Mouse (Mus musculus): ENCODE measurements at regions not wholly inside any gene's neighbourhood (a gene's known extent, or its start where the extent isn't known, plus 50 kb on each side); places are given as distances from the start of the nearest gene placed in this dataset.

GRCm38 (mm10) chr5:119418486-119418885 lies 252.0 kb upstream of the Tbx3 start:
- no peaks in the 10 kb centered on the region for H3K36me3 ChIP-seq (replicated peaks)
- DNase-seq (ENCODE audit: low spot score) = no peak

GRCm38 (mm10) chr5:119427511-119428019 lies 242.9 kb upstream of the Tbx3 start:
- DNase-seq (ENCODE audit: low spot score) = no peak
- H3K27me3 ChIP-seq (replicated peaks; ENCODE audit: low read depth, poor library complexity, severe bottlenecking) = peaks cover 41% of the 10 kb centered on the region
- H3K4me3 ChIP-seq = no peak overlapping the region
- 0 out of 2 replicates have a peak, but pooled peaks cover 5% of the 10 kb centered on the region for H3K9me3 ChIP-seq
- H3K27ac ChIP-seq (replicated peaks) = no peak overlapping the region
- H3K4me1 ChIP-seq = peaks cover 13% of the 10 kb centered on the region; the same call in 1 of the 2 replicates
- H3K36me3 ChIP-seq (replicated peaks) = no peaks in the 10 kb centered on the region
- WGBS = 89% methylated on average over 12 of the region's 12 CpGs

More at GRCm38 (mm10) chr5:119418486-119418885, 252.0 kb upstream of the Tbx3 start:
- peaks cover 31% of the 10 kb centered on the region for H3K4me1 ChIP-seq
- peaks cover 5% of the 10 kb centered on the region for H3K9me3 ChIP-seq
- WGBS = 82% methylated on average over 5 of the region's 5 CpGs
- peaks cover 12% of the 10 kb centered on the region for H3K27me3 ChIP-seq (replicated peaks; ENCODE audit: low read depth, poor library complexity, severe bottlenecking)
- no peak overlapping the region for H3K4me3 ChIP-seq
- H3K27ac ChIP-seq (replicated peaks) = no peak overlapping the region

GRCm38 (mm10) chr5:119431271-119431756 lies 239.2 kb upstream of the Tbx3 start:
- Histone ChIP-seq H3K9me3 (0 out of 2 replicates have a peak, but pooled peaks cover 5% of the 10 kb centered on the region), H3K4me1 (peaks cover 28% of the 10 kb centered on the region), H3K36me3 (replicated peaks) (no peaks in the 10 kb centered on the region), H3K4me3 (no peak overlapping the region), H3K27ac (replicated peaks) (no peak overlapping the region), H3K27me3 (replicated peaks; ENCODE audit: low read depth, poor library complexity, severe bottlenecking) (peaks cover 36% of the 10 kb centered on the region)
- DNase-seq (ENCODE audit: low spot score) = no peak
- WGBS = 90% methylated on average over 9 of the region's 9 CpGs

GRCm38 (mm10) chr5:119434572-119434971 lies 235.9 kb upstream of the Tbx3 start:
- 0 out of 2 replicates have a peak, but pooled peaks cover 2% of the 10 kb centered on the region for H3K9me3 ChIP-seq
- H3K27ac ChIP-seq (replicated peaks) = no peak overlapping the region
- no peaks in the 10 kb centered on the region for H3K36me3 ChIP-seq (replicated peaks)
- peaks cover 18% of the 10 kb centered on the region for H3K4me1 ChIP-seq
- no peak overlapping the region for H3K4me3 ChIP-seq
- no peak for DNase-seq (ENCODE audit: low spot score)
- peaks cover 23% of the 10 kb centered on the region; the same call in 1 of the 2 replicates for H3K27me3 ChIP-seq (replicated peaks; ENCODE audit: low read depth, poor library complexity, severe bottlenecking)
- WGBS = 49% methylated on average over 7 of the region's 7 CpGs

GRCm38 (mm10) chr5:119448494-119448893 lies 222.0 kb upstream of the Tbx3 start:
- 90% methylated on average over 4 of the region's 4 CpGs for WGBS
- no peak for DNase-seq (ENCODE audit: low spot score)

GRCm38 (mm10) chr5:119449166-119449565 lies 221.3 kb upstream of the Tbx3 start:
- Histone ChIP-seq H3K4me1 (peaks cover 20% of the 10 kb centered on the region), H3K36me3 (replicated peaks) (no peaks in the 10 kb centered on the region), H3K27me3 (replicated peaks; ENCODE audit: low read depth, poor library complexity, severe bottlenecking) (peaks cover 4% of the 10 kb centered on the region; the same call in 1 of the 2 replicates), H3K9me3 (no peaks in the 10 kb centered on the region), H3K27ac (replicated peaks) (no peak overlapping the region), H3K4me3 (no peak overlapping the region)
- 76% methylated on average over 7 of the region's 7 CpGs for WGBS
- no peak for DNase-seq (ENCODE audit: low spot score)

More at GRCm38 (mm10) chr5:119448494-119448893, 222.0 kb upstream of the Tbx3 start:
- H3K9me3 ChIP-seq = no peaks in the 10 kb centered on the region
- peaks cover 20% of the 10 kb centered on the region for H3K4me1 ChIP-seq
- no peaks in the 10 kb centered on the region for H3K36me3 ChIP-seq (replicated peaks)
- no peak overlapping the region for H3K27ac ChIP-seq (replicated peaks)
- no peak overlapping the region for H3K4me3 ChIP-seq
- peaks cover 4% of the 10 kb centered on the region; the same call in 1 of the 2 replicates for H3K27me3 ChIP-seq (replicated peaks; ENCODE audit: low read depth, poor library complexity, severe bottlenecking)

- 70% methylated on average over 3 of the region's 3 CpGs for whole genome bisulfite sequencing
- H3K9me3 ChIP-seq = no peaks in the 10 kb centered on the region
- H3K27me3 ChIP-seq (replicated peaks; ENCODE audit: low read depth, poor library complexity, severe bottlenecking) = no peaks in the 10 kb centered on the region
- DNase-seq (ENCODE audit: low spot score) = no peak
- no peak overlapping the region for H3K4me3 ChIP-seq
- peaks cover 18% of the 10 kb centered on the region for H3K4me1 ChIP-seq
- no peaks in the 10 kb centered on the region for H3K36me3 ChIP-seq (replicated peaks)
- no peak overlapping the region for H3K27ac ChIP-seq (replicated peaks)
Measured at GRCm38 (mm10) chr5:119459751-119460150, 210.7 kb upstream of the Tbx3 start.

GRCm38 (mm10) chr5:119462659-119463530 lies 207.6 kb upstream of the Tbx3 start:
- Histone ChIP-seq H3K27me3 (replicated peaks; ENCODE audit: low read depth, poor library complexity, severe bottlenecking) (no peaks in the 10 kb centered on the region), H3K27ac (replicated peaks) (peak overlapping the region; percentile 37; the same call in 1 of the 2 replicates), H3K4me3 (no peak overlapping the region), H3K4me1 (peaks cover 13% of the 10 kb centered on the region), H3K36me3 (replicated peaks) (no peaks in the 10 kb centered on the region), H3K9me3 (no peaks in the 10 kb centered on the region)
- 29% methylated on average over 14 of the region's 14 CpGs for WGBS
- peak; percentile 41 for DNase-seq (ENCODE audit: low spot score)

GRCm38 (mm10) chr5:119464553-119464952 lies 205.9 kb upstream of the Tbx3 start:
- Histone ChIP-seq H3K9me3 (no peaks in the 10 kb centered on the region), H3K27ac (replicated peaks) (no peak overlapping the region), H3K27me3 (replicated peaks; ENCODE audit: low read depth, poor library complexity, severe bottlenecking) (no peaks in the 10 kb centered on the region), H3K4me3 (no peak overlapping the region), H3K4me1 (peaks cover 13% of the 10 kb centered on the region), H3K36me3 (replicated peaks) (no peaks in the 10 kb centered on the region)
- 91% methylated on average over 4 of the region's 4 CpGs for WGBS
- no peak for DNase-seq (ENCODE audit: low spot score)

GRCm38 (mm10) chr5:119467346-119468085 lies 203.0 kb upstream of the Tbx3 start:
- Histone ChIP-seq H3K4me3 (no peak overlapping the region), H3K27ac (replicated peaks) (no peak overlapping the region), H3K36me3 (replicated peaks) (no peaks in the 10 kb centered on the region), H3K9me3 (no peaks in the 10 kb centered on the region), H3K27me3 (replicated peaks; ENCODE audit: low read depth, poor library complexity, severe bottlenecking) (no peaks in the 10 kb centered on the region), H3K4me1 (peaks cover 15% of the 10 kb centered on the region)
- no peak for DNase-seq (ENCODE audit: low spot score)
- WGBS = 89% methylated on average over 13 of the region's 13 CpGs

GRCm38 (mm10) chr5:119477926-119478325 lies 192.5 kb upstream of the Tbx3 start:
- H3K27ac ChIP-seq (replicated peaks) = no peak overlapping the region
- no peak overlapping the region for H3K4me3 ChIP-seq
- 0 out of 2 replicates have a peak, but pooled peaks cover 5% of the 10 kb centered on the region for H3K27me3 ChIP-seq (replicated peaks; ENCODE audit: low read depth, poor library complexity, severe bottlenecking)
- H3K36me3 ChIP-seq (replicated peaks) = no peaks in the 10 kb centered on the region
- 83% methylated on average over 2 of the region's 2 CpGs for WGBS
- H3K9me3 ChIP-seq = peaks cover 5% of the 10 kb centered on the region; the same call in 1 of the 2 replicates
- DNase-seq (ENCODE audit: low spot score) = no peak
- H3K4me1 ChIP-seq = peaks cover 19% of the 10 kb centered on the region

GRCm38 (mm10) chr5:119478331-119478730 lies 192.1 kb upstream of the Tbx3 start:
- no peaks in the 10 kb centered on the region for H3K36me3 ChIP-seq (replicated peaks)
- peaks cover 5% of the 10 kb centered on the region; the same call in 1 of the 2 replicates for H3K9me3 ChIP-seq
- no peak overlapping the region for H3K27ac ChIP-seq (replicated peaks)
- DNase-seq (ENCODE audit: low spot score) = no peak
- H3K4me3 ChIP-seq = no peak overlapping the region
- peaks cover 5% of the 10 kb centered on the region; the same call in 1 of the 2 replicates for H3K27me3 ChIP-seq (replicated peaks; ENCODE audit: low read depth, poor library complexity, severe bottlenecking)
- peaks cover 19% of the 10 kb centered on the region for H3K4me1 ChIP-seq
- WGBS = 88% methylated on average over 4 of the region's 4 CpGs
